Mouse (Mus musculus) hindbrain, postnatal 0 days (tissue): ENCODE data around the gene Ezh1. TPM values are rescaled to one million over a fixed set of nuclear protein-coding genes. Genes with fewer than 3 reads are reported as not detected.

Experiments
- ATAC-seq: fragments of 200-750 bp; cut with Nextera tagmentation; 2 replicates; pipeline ENCODE4 v1.8.0; 2017; ENCODE audit warnings: mild to moderate bottlenecking, moderate TSS enrichment, moderate library complexity
- DNase-seq: peaks from one replicate; pipeline ENCODE4 v3.0.0-alpha.2; 2015; ENCODE audit warnings: low spot score
- H3K27ac ChIP-seq: fragments of 300-500 bp; sonication (generic); 2 replicates; pipeline ENCODE4 v1.5.1; 2014; ENCODE audit warnings: mild to moderate bottlenecking
- H3K27me3 ChIP-seq: fragments of 300-500 bp; sonication (generic); 2 replicates; pipeline ENCODE4 v1.6.1; 2014; ENCODE audit warnings: low read length, mixed read lengths; ENCODE audit not compliant: insufficient read depth
- H3K36me3 ChIP-seq: fragments of 300-500 bp; sonication (generic); 2 replicates; pipeline ENCODE4 v1.6.1; 2014; ENCODE audit warnings: low read length, mixed read lengths; ENCODE audit not compliant: insufficient read depth
- H3K4me1 ChIP-seq: fragments of 300-500 bp; sonication (generic); 2 replicates; pipeline ENCODE4 v1.6.1; 2014; ENCODE audit warnings: antibody characterized with exemption, low read length, mixed read lengths; ENCODE audit not compliant: insufficient read depth
- H3K4me2 ChIP-seq: fragments of 300-500 bp; sonication (generic); 2 replicates; pipeline ENCODE4 v1.6.1; 2014; ENCODE audit warnings: low read depth, mild to moderate bottlenecking, low read length, moderate library complexity, mixed read lengths
- H3K4me3 ChIP-seq: fragments of 300-500 bp; sonication (generic); 2 replicates; pipeline ENCODE4 v1.5.1; 2014; ENCODE audit warnings: low read length
- H3K9ac ChIP-seq: fragments of 300-500 bp; sonication (generic); replicated peaks from 2 replicates; pipeline ENCODE4 v1.6.1; 2014; ENCODE audit warnings: mild to moderate bottlenecking, low read length, moderate library complexity, mixed read lengths
- H3K9me3 ChIP-seq: fragments of 300-500 bp; sonication (generic); 2 replicates; pipeline ENCODE4 v1.6.1; 2016; ENCODE audit warnings: low read length, mixed read lengths
- CTCF ChIP-seq: IDR thresholded peaks from 2 replicates; pipeline ENCODE4 v1.5.1; 2016; ENCODE audit warnings: antibody characterized with exemption, control low read depth, low read depth
- WGBS: fragments of 180-500 bp; shearing (Covaris S2); extraction: QIAGEN DNeasy Blood & Tissue Kit; methylation state at CpG from one replicate; pipeline ENCODE4 v1.1.7; 2014; 5-methylcytosine and 5-hydroxymethylcytosine counted together
- polyA plus RNA-seq: library from polyadenylated mRNA; unstranded; fragments of >200 nt; fragmentation: Nextera tagmentation; extraction: Ambion mirVana; gene quantifications from 2 replicates; pipeline ENCODE4 v1.2.1, GENCODE M21; 2015
- total RNA-seq: library from RNA; depleted of rRNA; stranded (reverse); fragments of >200 nt; gene quantifications from 2 replicates; pipeline ENCODE4 v1.2.3, GENCODE M21; 2014

Ezh1 gene
- total and polyA plus RNA-seq, 2 experiments from 2014 or later: 22.2 to 26.7 TPM

DNA sequence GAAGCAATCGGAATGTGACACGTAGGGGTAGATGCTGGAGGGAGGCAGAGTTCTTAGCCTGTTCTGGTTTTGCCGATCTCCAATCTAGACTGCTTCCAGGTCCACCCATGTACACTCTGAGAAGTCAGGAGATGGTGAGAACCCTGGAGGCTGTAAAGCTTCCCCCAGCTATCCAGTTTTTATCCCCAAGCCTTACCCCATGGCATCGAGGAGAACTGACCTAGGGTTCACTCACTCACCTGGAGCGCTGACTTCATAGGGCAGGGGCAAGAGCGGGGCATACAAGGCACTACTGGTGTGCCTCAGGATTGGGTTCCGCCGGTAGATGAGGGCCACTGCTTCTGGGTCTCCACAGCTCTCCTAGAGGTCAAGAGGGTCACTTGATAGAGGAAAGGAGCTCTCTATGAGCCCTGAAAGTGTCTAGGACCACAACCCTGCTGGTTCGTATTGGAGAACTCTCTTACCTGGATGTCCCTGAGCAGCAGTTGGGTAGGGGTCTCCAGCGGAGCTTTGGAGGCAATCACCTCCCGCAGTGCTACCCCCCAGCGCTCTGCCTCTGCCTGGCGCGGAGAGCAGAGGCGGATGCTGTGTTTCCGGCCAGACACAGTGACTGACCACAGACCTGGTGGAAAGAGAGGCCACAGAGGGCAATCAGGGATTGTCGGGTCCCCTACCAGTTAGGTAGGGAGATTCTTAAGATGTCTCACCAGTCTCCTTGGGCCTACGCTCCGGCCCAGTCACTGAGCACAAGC lies 58.9 kb downstream of the Ezh1 start:
- H3K27me3 ChIP-seq: peaks cover 31% of the 10 kb centered on the region
- H3K9me3 ChIP-seq: no peaks in the 10 kb centered on the region
- peaks cover 14% of the 10 kb centered on the region; the same call in 1 of the 2 replicates for H3K36me3 ChIP-seq
- peaks cover 16% of the 10 kb centered on the region; the same call in 1 of the 2 replicates for H3K4me1 ChIP-seq
- no peak overlapping the region for H3K9ac ChIP-seq
- no peak overlapping the region for H3K4me2 ChIP-seq
- WGBS: 68% methylated on average over 19 of the region's 19 CpGs
- no peak for TF ChIP-seq CTCF
- no peak overlapping the region for H3K27ac ChIP-seq
- no peak for ATAC-seq
- no peak overlapping the region for H3K4me3 ChIP-seq
- DNase-seq: no peak

- H3K27me3 ChIP-seq: peaks cover 31% of the 10 kb centered on the region
- no peak overlapping the region for H3K9ac ChIP-seq
- TF ChIP-seq CTCF: no peak
- H3K36me3 ChIP-seq: peaks cover 21% of the 10 kb centered on the region; the same call in 1 of the 2 replicates
- DNase-seq: no peak
- no peak overlapping the region for H3K4me3 ChIP-seq
- H3K9me3 ChIP-seq: no peaks in the 10 kb centered on the region
- no peak overlapping the region for H3K4me2 ChIP-seq
- WGBS: 67% methylated on average over 14 of the region's 14 CpGs
- H3K27ac ChIP-seq: no peak overlapping the region
- peaks cover 16% of the 10 kb centered on the region; the same call in 1 of the 2 replicates for H3K4me1 ChIP-seq
- no peak for ATAC-seq
Observed at GRCm38 (mm10) chr11:101166357-101166756, 59.9 kb downstream of the Ezh1 start.

DNA sequence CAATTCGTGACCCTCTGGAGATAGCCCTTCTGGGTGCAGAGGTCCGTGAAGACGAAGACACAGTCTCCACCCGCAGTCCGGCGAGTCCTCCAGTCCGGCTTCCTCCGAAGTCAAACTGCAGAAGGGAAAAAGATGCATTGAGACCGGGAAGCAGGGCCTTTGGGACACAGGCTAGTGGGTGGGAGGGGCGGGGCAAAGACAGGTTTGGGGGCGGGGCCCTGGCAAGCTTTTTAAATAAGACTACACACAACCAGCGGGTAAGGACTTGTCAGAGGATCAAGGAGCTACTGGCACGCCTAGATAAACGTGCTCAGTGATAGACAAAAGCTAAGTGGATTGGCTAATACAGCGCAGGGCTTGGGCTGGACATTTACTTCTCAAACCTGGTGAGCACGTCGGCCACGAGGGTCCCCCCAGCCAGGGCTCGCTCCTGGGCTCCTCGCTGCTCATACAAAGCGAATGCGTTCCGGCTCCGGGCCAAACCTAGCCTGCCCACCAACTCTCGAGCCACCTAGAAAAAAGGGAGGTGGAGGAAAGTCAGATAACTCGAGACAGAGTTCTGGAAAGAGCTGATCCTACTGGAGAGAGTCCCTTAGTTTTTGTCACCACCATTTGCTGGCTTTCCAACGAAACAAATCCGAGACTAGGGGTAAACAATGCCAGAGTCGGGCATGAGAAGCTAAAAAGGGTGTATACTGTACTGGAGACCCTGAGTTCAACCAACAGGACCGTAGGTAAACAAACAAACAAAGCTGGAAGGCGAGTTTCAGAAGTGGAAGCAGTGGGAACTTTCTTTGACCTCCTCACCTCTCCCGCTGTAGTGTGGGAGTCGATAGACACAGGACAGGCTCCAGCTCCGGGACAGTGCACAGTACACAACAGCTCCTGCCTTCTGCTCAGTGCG lies 61.3 kb downstream of the Ezh1 start:
- no peak for TF ChIP-seq CTCF
- peaks cover 21% of the 10 kb centered on the region; the same call in 1 of the 2 replicates for H3K36me3 ChIP-seq
- H3K9ac ChIP-seq: no peak overlapping the region
- no peak overlapping the region for H3K4me3 ChIP-seq
- H3K27me3 ChIP-seq: peaks cover 31% of the 10 kb centered on the region
- H3K4me1 ChIP-seq: peaks cover 11% of the 10 kb centered on the region; the same call in 1 of the 2 replicates
- ATAC-seq (no peak), DNase-seq (no peak)
- no peak overlapping the region for H3K27ac ChIP-seq
- no peak overlapping the region for H3K4me2 ChIP-seq
- H3K9me3 ChIP-seq: no peaks in the 10 kb centered on the region
- WGBS: 46% methylated on average over 35 of the region's 35 CpGs

DNA sequence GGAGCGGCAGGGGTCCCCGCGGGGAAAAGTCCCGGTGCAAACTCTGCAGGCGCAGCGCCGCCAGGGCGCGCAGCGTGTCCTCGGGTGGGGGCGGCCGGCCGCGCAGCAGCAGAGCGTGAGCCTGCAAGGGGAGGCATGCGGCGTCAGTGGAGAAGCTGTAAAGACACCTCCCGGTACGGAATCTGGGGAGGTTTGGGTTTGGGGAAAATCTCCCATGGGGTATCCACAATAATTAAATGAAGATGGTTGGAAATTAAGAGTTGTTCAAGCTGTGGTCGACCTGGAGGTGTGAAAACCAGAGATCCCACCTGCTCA lies 62.0 kb downstream of the Ezh1 start:
- ATAC-seq: no peak
- H3K36me3 ChIP-seq: peaks cover 21% of the 10 kb centered on the region; the same call in 1 of the 2 replicates
- no peaks in the 10 kb centered on the region for H3K9me3 ChIP-seq
- peaks cover 31% of the 10 kb centered on the region for H3K27me3 ChIP-seq
- TF ChIP-seq CTCF: no peak
- WGBS: 37% methylated on average over 21 of the region's 21 CpGs
- peak overlapping the region; percentile 14; the same call in 1 of the 2 replicates for H3K4me3 ChIP-seq
- H3K4me1 ChIP-seq: peaks cover 8% of the 10 kb centered on the region; the same call in 1 of the 2 replicates
- peak overlapping the region; percentile 22; the same call in 1 of the 2 replicates for H3K4me2 ChIP-seq
- H3K27ac ChIP-seq: no peak overlapping the region
- DNase-seq: no peak
- no peak overlapping the region for H3K9ac ChIP-seq

DNA sequence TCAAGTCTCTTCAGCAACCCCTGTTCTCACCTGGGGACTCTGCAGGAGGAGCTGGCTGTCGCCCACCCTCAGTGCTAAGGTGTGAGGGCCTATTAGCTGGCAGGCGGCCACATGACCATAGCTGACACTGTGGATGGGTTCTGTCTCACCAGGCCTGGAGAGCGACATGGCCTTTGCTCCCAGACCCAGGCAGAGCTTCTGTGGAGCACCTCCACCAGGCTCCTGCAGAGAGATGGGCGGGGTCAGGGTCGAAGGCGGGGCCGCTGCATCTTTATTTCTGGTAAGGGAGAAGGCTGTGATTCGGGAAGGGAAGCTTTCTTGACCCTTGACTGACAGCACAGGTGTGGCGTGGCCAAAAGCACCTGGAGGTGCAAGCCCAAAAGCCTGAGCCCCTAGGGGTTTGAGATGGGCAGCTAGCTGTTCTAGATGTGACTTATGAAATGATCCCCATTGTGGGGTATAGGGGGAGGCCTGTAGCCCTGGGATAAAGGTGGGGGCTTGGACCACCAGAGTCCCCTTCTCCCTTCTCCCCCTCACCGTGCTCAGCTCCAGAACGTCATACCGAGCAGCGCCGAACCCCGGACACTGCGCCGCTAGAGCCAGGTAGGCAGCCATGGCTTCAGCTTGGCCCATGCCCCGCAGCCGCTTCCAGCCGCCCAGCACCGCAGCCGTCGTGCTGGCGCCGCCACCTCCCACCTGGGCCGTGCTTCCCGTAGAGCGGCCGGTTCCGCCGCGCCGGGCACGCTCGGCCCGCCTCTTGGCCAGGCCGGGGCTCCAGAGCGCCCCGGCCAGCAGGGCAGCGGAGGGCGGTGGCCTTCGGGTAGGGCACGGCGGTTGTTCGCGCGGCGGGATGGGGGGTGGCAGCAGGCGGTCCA lies 62.5 kb downstream of the Ezh1 start:
- H3K27me3 ChIP-seq: peaks cover 31% of the 10 kb centered on the region
- WGBS: 42% methylated on average over 44 of the region's 49 CpGs
- ATAC-seq: peak; percentile 21; the same call in 1 of the 2 replicates

DNA sequence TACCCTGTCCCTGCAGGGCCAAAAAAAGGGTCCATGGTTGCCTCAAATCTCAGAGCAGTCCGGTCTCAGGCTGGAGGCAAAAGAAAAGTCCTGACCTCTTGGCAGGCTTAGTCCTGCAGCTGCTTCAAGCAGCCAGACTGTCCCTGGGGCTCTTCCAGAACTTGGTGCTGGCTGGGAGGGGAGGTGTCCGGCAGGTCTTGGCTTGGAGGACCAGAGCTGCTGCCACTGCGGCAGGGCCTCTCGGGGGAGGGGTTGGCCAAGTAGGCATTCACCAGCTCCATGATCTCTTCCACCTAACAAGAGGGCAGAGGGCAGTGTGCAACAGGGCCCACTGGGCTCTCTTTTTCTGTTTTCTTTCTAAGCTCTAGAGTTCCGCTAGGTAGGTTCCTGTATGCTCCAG lies 63.5 kb downstream of the Ezh1 start:
- Histone ChIP-seq H3K27ac (peak overlapping the region; percentile 15; the same call in 1 of the 2 replicates), H3K9ac (no peak overlapping the region), H3K9me3 (no peaks in the 10 kb centered on the region), H3K4me3 (no peak overlapping the region), H3K4me2 (no peak overlapping the region), H3K36me3 (peaks cover 21% of the 10 kb centered on the region; the same call in 1 of the 2 replicates), H3K4me1 (no peaks in the 10 kb centered on the region; the same call in 1 of the 2 replicates), H3K27me3 (peaks cover 23% of the 10 kb centered on the region)
- TF ChIP-seq CTCF: no peak
- WGBS: 44% methylated on average over 5 of the region's 5 CpGs
- DNase-seq: peak; percentile 62
- ATAC-seq: peak; percentile 36; the same call in 1 of the 2 replicates

More for the DNA sequence above, 62.5 kb downstream of the Ezh1 start:
- TF ChIP-seq CTCF: no peak
- Histone ChIP-seq H3K9ac (no peak overlapping the region), H3K36me3 (peaks cover 21% of the 10 kb centered on the region; the same call in 1 of the 2 replicates), H3K27ac (no peak overlapping the region), H3K9me3 (no peaks in the 10 kb centered on the region), H3K4me1 (peaks cover 2% of the 10 kb centered on the region; the same call in 1 of the 2 replicates), H3K4me2 (peak overlapping the region; percentile 22; the same call in 1 of the 2 replicates), H3K4me3 (peak overlapping the region; percentile 14; the same call in 1 of the 2 replicates)
- DNase-seq: no peak
